Mouse (Mus musculus): ENCODE measurements around the gene Qrich2.

DNA sequence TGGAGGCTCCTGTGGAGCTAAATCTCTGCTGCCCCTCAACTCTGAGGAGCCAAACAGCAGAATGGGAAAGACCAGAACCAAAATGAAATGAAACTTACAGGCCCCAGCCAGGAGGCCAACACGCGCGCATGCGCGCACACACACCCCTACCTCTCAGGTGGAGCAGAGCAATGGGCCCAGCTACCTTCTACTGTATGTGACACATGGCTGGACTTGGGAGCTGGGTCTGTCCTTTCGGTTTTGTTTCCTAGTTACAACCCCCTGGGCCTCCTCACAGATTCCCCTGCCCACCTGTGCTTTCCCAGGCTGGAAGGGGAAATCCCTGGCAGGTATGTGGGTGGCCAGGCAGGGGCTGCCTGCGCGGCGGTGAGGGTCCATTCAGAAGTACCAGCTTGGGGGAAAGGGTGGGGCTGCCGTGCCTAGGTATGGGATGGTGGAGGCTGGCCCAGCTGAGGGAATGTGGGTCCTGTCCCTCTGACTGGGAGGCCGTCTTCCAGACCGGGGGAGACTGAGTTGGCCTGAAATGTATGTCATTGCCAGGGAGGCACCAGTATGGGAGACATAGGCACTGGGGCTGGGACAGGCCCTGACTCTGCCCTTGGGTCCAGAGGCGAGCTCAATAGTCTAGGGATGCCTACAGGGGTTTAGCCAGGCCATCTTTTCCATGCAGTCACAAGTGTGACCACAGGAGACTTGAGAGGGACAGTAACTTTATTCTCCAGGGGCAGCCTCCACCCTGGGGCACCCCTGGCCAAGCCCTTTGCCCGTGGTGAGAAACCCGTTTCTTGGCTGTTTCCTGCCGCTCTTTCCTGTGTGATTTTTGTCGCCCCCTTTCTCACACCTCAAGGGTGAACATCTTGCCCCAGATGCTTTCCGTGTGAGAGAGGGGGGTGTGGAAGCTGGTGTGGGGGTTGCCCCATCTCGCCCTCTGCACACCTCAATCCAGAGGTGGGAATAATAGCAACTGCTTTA lies 26.5 kb downstream of the Qrich2 start:
- TF ChIP-seq CTCF (IDR thresholded peaks at IDR 0.05; ENCODE audit: low read depth) (no peak), EP300 (optimal IDR thresholded peaks at IDR 0.05) (no peak)

Data from stomach, postnatal 0 days (tissue).